ENCODE assay signal across 17 mouse cellular contexts in the genomic region with DNA sequence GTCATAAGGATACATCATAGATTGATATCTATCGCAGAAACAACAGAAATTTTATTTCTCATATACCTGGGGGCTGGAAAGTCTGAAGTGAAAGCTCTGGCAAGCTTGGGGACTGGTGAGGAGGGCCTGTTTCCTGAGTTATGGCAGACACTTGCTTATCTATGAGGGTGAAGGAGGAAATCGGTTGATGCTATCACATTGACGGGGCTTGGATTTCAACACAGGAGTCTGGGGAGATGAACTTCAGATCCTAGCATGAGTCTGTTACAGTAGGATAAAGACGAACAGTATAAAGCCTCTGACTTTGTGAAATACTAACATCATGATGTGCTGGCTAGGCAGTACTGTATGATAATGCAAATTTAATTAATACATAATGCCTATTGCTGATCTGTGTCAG. TPM values are rescaled to one million over a fixed set of nuclear protein-coding genes. Genes with fewer than 3 reads are reported as not detected.
DNase-seq lines count a peak whose midpoint lies in the region; ATAC-seq and TF ChIP-seq lines count a peak whose summit lies in the region.
"Had no signal": no experiment of that assay in that cellular context is flagged by ENCODE, and none has a peak within 500 bp of the region (broad histone marks: within the 10 kb centered on the region; RNA-seq: fewer than 3 reads in every experiment).

No protein-coding gene starts in this region.

- H3K4me1 ChIP-seq in lung, embryonic 16.5 days (replicated peaks; ENCODE audit: control insufficient read depth, insufficient read depth, low read length): peaks cover 39% of the 10 kb centered on the region
- H3K4me1 ChIP-seq in embryonic fibroblast, embryonic 13.5 days (ENCODE audit: control insufficient read depth, insufficient read depth, low read length): peaks cover 19% of the 10 kb centered on the region
- H3K4me1 ChIP-seq in hindbrain, embryonic 10.5 days (replicated peaks): peaks cover 6% of the 10 kb centered on the region; the same call in 1 of the 2 replicates
- H3K4me1 ChIP-seq: forebrain, embryonic 13.5 days; hindbrain, embryonic 12.5 days had no signal

- no peaks in the 10 kb centered on the region for H3K27me3 ChIP-seq in lung, embryonic 16.5 days (ENCODE audit: control insufficient read depth, insufficient read depth, low read depth, low read length)
- no peaks in the 10 kb centered on the region for H3K27me3 ChIP-seq in hindbrain, embryonic 10.5 days (ENCODE audit: insufficient read depth, poor library complexity, severe bottlenecking)
- H3K27me3 ChIP-seq: embryonic facial prominence, embryonic 12.5 days; forebrain, embryonic 13.5 days; heart, embryonic 12.5 days; hindbrain, embryonic 12.5 days had no signal

- H3K4me2 ChIP-seq in lung, embryonic 16.5 days (ENCODE audit: low read depth, low read length): no peak overlapping the region
- H3K4me2 ChIP-seq: embryonic facial prominence, embryonic 12.5 days; forebrain, embryonic 13.5 days; heart, embryonic 12.5 days; hindbrain, embryonic 12.5 days had no signal

- DNase-seq in heart, adult 11 months: peak; percentile 61
- DNase-seq in heart, postnatal 36 days: no peak
- DNase-seq in lung, postnatal 4 days: no peak
- DNase-seq in layer of hippocampus, postnatal 10 days (ENCODE audit: low spot score in 2 of 2): no peak
- no peak for DNase-seq in hindbrain, embryonic 10.5 days (ENCODE audit: low spot score)
- DNase-seq: adrenal gland, adult 2 months; adrenal gland, postnatal 25 days; cerebellum, adult 18-20 months; cerebellum, postnatal 10 days had no signal

- TF ChIP-seq CTCF in embryonic fibroblast, embryonic 13.5 days (IDR thresholded peaks at IDR 0.05; ENCODE audit: borderline replicate concordance, insufficient read depth, low read length): no peak

- H3K27ac ChIP-seq in lung, embryonic 16.5 days (ENCODE audit: low read length): peak overlapping the region; percentile 56
- peak overlapping the region; percentile 76 for H3K27ac ChIP-seq in embryonic fibroblast, embryonic 13.5 days (ENCODE audit: insufficient read depth, low read length)
- no peak overlapping the region for H3K27ac ChIP-seq in hindbrain, embryonic 10.5 days
- H3K27ac ChIP-seq: embryonic facial prominence, embryonic 12.5 days; forebrain, embryonic 13.5 days; hindbrain, embryonic 12.5 days had no signal

- ATAC-seq in lung, embryonic 16.5 days (ENCODE audit: low read depth): no peak; the same call in 1 of the 2 replicates
- ATAC-seq: forebrain, embryonic 13.5 days; hindbrain, embryonic 16.5 days; inflammation-experienced regulatory T-cells, adult 6 months had no signal

- no peaks in the 10 kb centered on the region for H3K9me3 ChIP-seq in lung, embryonic 16.5 days (ENCODE audit: control insufficient read depth, low read length)
- H3K9me3 ChIP-seq in hindbrain, embryonic 10.5 days: no peaks in the 10 kb centered on the region
- H3K9me3 ChIP-seq: embryonic facial prominence, embryonic 12.5 days; forebrain, embryonic 13.5 days; heart, embryonic 12.5 days; hindbrain, embryonic 12.5 days had no signal

- intact Hi-C loops in heart, postnatal 36 days (cut with DNase I): no loop called here

- WGBS in lung, embryonic 16.5 days: 21% methylated on average over 4 of the region's 4 CpGs
- 87% methylated on average over 4 of the region's 4 CpGs for WGBS in hindbrain, embryonic 10.5 days

- H3K4me3 ChIP-seq in lung, embryonic 16.5 days (ENCODE audit: low read length): no peak overlapping the region
- H3K4me3 ChIP-seq in embryonic fibroblast, embryonic 13.5 days (ENCODE audit: insufficient read depth, low read length): no peak overlapping the region
- no peak overlapping the region for H3K4me3 ChIP-seq in hindbrain, embryonic 10.5 days
- H3K4me3 ChIP-seq: embryonic facial prominence, embryonic 12.5 days; forebrain, embryonic 13.5 days; heart, embryonic 12.5 days; hindbrain, embryonic 12.5 days had no signal

- no peak for TF ChIP-seq POLR2A in embryonic fibroblast, embryonic 13.5 days (IDR thresholded peaks at IDR 0.05; ENCODE audit: low read depth, low read length)

- H3K9ac ChIP-seq in lung, embryonic 16.5 days (ENCODE audit: low read length): no peak overlapping the region
- H3K9ac ChIP-seq: embryonic facial prominence, embryonic 12.5 days; forebrain, embryonic 13.5 days; heart, embryonic 12.5 days; hindbrain, embryonic 12.5 days had no signal

- H3K36me3 ChIP-seq in lung, embryonic 16.5 days (ENCODE audit: control insufficient read depth, insufficient read depth, low read length): no peaks in the 10 kb centered on the region
- no peaks in the 10 kb centered on the region for H3K36me3 ChIP-seq in hindbrain, embryonic 10.5 days
- H3K36me3 ChIP-seq: embryonic facial prominence, embryonic 12.5 days; heart, embryonic 12.5 days; hindbrain, embryonic 12.5 days had no signal

RNA-seq across cellular contexts. Expression of gene Phldb2, which starts 25.3 kb away (rescaled TPM):
- total RNA-seq in heart, postnatal 36 days (2021): 10 to 100 TPM; 14.8 to 16.4 TPM
- polyA plus RNA-seq in lung, embryonic 16.5 days (2015; fragmentation: Nextera tagmentation; extraction: Ambion mirVana): 57.8 and 59.4 TPM in 2 replicates
- polyA plus RNA-seq in embryonic fibroblast, embryonic 13.5 days (2011; ENCODE audit: insufficient read length, low read depth, missing spikeins): 253 and 317 TPM in 2 replicates
- 1 to 10 TPM; 7.4 to 10.0 TPM for total RNA-seq in layer of hippocampus, postnatal 10 days (2021)
- polyA plus RNA-seq in hindbrain, embryonic 10.5 days (2016; fragmentation: Nextera tagmentation; extraction: Ambion mirVana): 25.7 and 33.2 TPM in 2 replicates
